Mouse (Mus musculus) left cerebral cortex, adult 18-20 months (tissue): ENCODE measurements around the gene Mpeg1. TPM values are rescaled to one million over a fixed set of nuclear protein-coding genes. Genes with fewer than 3 reads are reported as not detected.
A peak's percentile ranks its signal among the peaks of the same experiment; 100 is the strongest.

Source experiments
- DNase-seq, 2 experiments: peaks; one replicate each; pipeline ENCODE4 v3.0.0; 2021 to 2022; ENCODE audit warnings: low spot score in 2 of 2, mixed read lengths in 1 of 2
- total RNA-seq, 2 experiments: library from RNA; stranded (reverse); gene quantifications; 2 replicates each; pipeline ENCODE4 v1.2.3; 2021

Gene Mpeg1
- total RNA-seq, 2 experiments from 2014 or later = 9.7 TPM

GRCm38 (mm10) chr19:12464674-12465073 lies 4.1 kb downstream of the Mpeg1 start:
- no peak for DNase-seq

- no peak for DNase-seq
Observed at GRCm38 (mm10) chr19:12465530-12466144, 5.1 kb downstream of the Mpeg1 start.

GRCm38 (mm10) chr19:12466204-12466603 lies 5.6 kb downstream of the Mpeg1 start:
- DNase-seq = peak; percentile 53 to 70

- DNase-seq = no peak
Observed at GRCm38 (mm10) chr19:12467436-12467835, 6.9 kb downstream of the Mpeg1 start.

GRCm38 (mm10) chr19:12471866-12472265 lies 11.3 kb downstream of the Mpeg1 start:
- no peak for DNase-seq

GRCm38 (mm10) chr19:12472381-12472976 lies 11.9 kb downstream of the Mpeg1 start:
- no peak for DNase-seq

- no peak for DNase-seq
Observed at GRCm38 (mm10) chr19:12473201-12473641, 12.6 kb downstream of the Mpeg1 start.

GRCm38 (mm10) chr19:12473951-12474350 lies 13.4 kb downstream of the Mpeg1 start:
- no peak for DNase-seq

GRCm38 (mm10) chr19:12475380-12476250 lies 15.0 kb downstream of the Mpeg1 start:
- peak; percentile 92 to 93 for DNase-seq

GRCm38 (mm10) chr19:12476721-12477270 lies 16.2 kb downstream of the Mpeg1 start:
- DNase-seq = peak in 1 of 2 experiments; percentile 32

- DNase-seq = no peak
Observed at GRCm38 (mm10) chr19:12478369-12478768, 17.8 kb downstream of the Mpeg1 start.

- DNase-seq = no peak
Observed at GRCm38 (mm10) chr19:12483782-12484181, 23.2 kb downstream of the Mpeg1 start.

- no peak for DNase-seq
Observed at GRCm38 (mm10) chr19:12484210-12484609, 23.6 kb downstream of the Mpeg1 start.

GRCm38 (mm10) chr19:12485223-12485622 lies 24.6 kb downstream of the Mpeg1 start:
- DNase-seq = no peak

GRCm38 (mm10) chr19:12485631-12486030 lies 25.1 kb downstream of the Mpeg1 start:
- no peak for DNase-seq

GRCm38 (mm10) chr19:12486875-12487274 lies 26.3 kb downstream of the Mpeg1 start:
- DNase-seq = no peak

GRCm38 (mm10) chr19:12487511-12488204 lies 27.1 kb downstream of the Mpeg1 start:
- DNase-seq = no peak

- DNase-seq = no peak
Observed at GRCm38 (mm10) chr19:12488205-12488966, 27.8 kb downstream of the Mpeg1 start.

- DNase-seq = no peak
Observed at GRCm38 (mm10) chr19:12488969-12489674, 28.5 kb downstream of the Mpeg1 start.
